Mouse (Mus musculus): Measurements from ENCODE around the gene Rftn1.

DNA sequence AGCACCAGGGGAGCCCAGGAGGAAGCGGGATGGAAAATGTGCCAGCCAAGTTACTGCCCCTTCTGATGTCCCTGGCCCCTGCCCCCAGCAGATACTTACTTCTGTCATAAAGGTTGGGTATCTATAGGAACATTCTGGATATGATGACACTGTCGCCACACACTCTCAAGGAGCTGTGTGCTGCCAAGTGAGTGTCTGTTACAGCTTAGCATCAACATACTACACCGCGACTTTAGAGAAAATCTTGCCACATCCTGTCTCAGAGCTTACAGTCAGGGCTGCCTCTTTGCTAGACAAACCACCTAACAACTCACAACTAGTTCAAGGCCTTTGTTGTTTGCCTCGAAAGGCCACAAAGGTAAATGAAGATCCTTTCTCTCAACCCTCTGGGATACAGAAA, 96.4 kb downstream of the Rftn1 start:
- no peak for TF ChIP-seq CTCF (IDR thresholded peaks at IDR 0.05; ENCODE audit: extremely low read depth, insufficient read depth, low read length)
- no peak for TF ChIP-seq POLR2A (IDR thresholded peaks at IDR 0.05; ENCODE audit: extremely low read depth, insufficient read depth, low read length)
